Mouse (Mus musculus): ENCODE measurements around the gene Naip2.

DNA sequence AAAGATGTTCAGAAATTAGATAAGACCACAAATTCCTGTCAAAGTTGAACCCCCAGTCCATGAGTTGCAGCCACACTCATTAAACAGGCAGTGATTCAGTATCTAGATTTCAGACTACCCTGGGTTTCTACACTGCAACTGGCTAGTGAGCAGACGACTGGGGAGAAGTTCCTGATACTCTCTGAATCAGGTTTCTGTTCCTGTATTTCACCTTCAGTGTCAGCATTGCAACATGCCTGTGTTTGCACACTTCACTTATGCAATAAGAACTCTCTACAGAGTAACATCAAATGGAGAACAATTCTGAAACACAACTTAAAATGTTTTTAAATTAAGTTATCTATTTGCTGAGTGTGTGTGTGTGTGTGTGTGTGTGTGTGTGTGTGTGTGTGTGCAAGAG, 49.2 kb downstream of the Naip2 start:
- TF ChIP-seq POLR2A (IDR thresholded peaks at IDR 0.05; ENCODE audit: control insufficient read depth, low read depth, low read length) (no peak), CTCF (IDR thresholded peaks at IDR 0.05; ENCODE audit: control insufficient read depth, insufficient read depth, insufficient replicate concordance, low read depth, low read length) (no peak)
